Mouse (Mus musculus): ENCODE results near the gene Rpia. TPM values are rescaled to one million over a fixed set of nuclear protein-coding genes. Genes with fewer than 3 reads are reported as not detected.

Gene Rpia
- polyA plus RNA-seq, 1 experiment from 2014 or later = 4.5 TPM

- no peaks in the 10 kb centered on the region for H3K36me3 ChIP-seq
- no peaks in the 10 kb centered on the region for H3K9me3 ChIP-seq (replicated peaks)
- WGBS (ENCODE audit: insufficient replicate concordance) = 54% methylated on average over 2 of the region's 2 CpGs
- H3K4me3 ChIP-seq (replicated peaks) = no peak overlapping the region
- H3K4me2 ChIP-seq = no peak overlapping the region
- H3K27ac ChIP-seq = no peak overlapping the region
- H3K27me3 ChIP-seq = no peaks in the 10 kb centered on the region
- no peak overlapping the region for H3K9ac ChIP-seq
- no peak for DNase-seq
- H3K4me1 ChIP-seq (replicated peaks) = peaks cover 36% of the 10 kb centered on the region
- no peak for ATAC-seq (ENCODE audit: low read depth)
Observed at GRCm38 (mm10) chr6:70821566-70821965, 29.5 kb upstream of the Rpia start.

GRCm38 (mm10) chr6:70815471-70815870 lies 23.4 kb upstream of the Rpia start:
- DNase-seq = no peak
- Histone ChIP-seq H3K9me3 (replicated peaks) (no peaks in the 10 kb centered on the region), H3K4me3 (replicated peaks) (no peak overlapping the region), H3K4me1 (replicated peaks) (peaks cover 12% of the 10 kb centered on the region), H3K36me3 (no peaks in the 10 kb centered on the region), H3K9ac (no peak overlapping the region), H3K27me3 (no peaks in the 10 kb centered on the region), H3K27ac (no peak overlapping the region), H3K4me2 (no peak overlapping the region)
- ATAC-seq (ENCODE audit: low read depth) = no peak
- WGBS (ENCODE audit: insufficient replicate concordance) = 62% methylated on average over 8 of the region's 8 CpGs

- H3K27ac ChIP-seq = no peak overlapping the region
- H3K4me3 ChIP-seq (replicated peaks) = no peak overlapping the region
- 74% methylated on average over 4 of the region's 4 CpGs for WGBS (ENCODE audit: insufficient replicate concordance)
- peaks cover 14% of the 10 kb centered on the region for H3K4me1 ChIP-seq (replicated peaks)
- no peak overlapping the region for H3K9ac ChIP-seq
- no peak overlapping the region for H3K4me2 ChIP-seq
- H3K9me3 ChIP-seq (replicated peaks) = no peaks in the 10 kb centered on the region
- H3K36me3 ChIP-seq = no peaks in the 10 kb centered on the region
- 0 out of 2 replicates have a peak, but pooled peaks have one; percentile 10 for ATAC-seq (ENCODE audit: low read depth)
- no peak for DNase-seq
- H3K27me3 ChIP-seq = no peaks in the 10 kb centered on the region
Observed at GRCm38 (mm10) chr6:70814629-70814950, 22.6 kb upstream of the Rpia start.

- Histone ChIP-seq H3K4me3 (replicated peaks) (no peak overlapping the region), H3K4me2 (no peak overlapping the region), H3K9me3 (replicated peaks) (no peaks in the 10 kb centered on the region), H3K4me1 (replicated peaks) (peaks cover 14% of the 10 kb centered on the region), H3K27me3 (no peaks in the 10 kb centered on the region), H3K9ac (no peak overlapping the region), H3K36me3 (no peaks in the 10 kb centered on the region), H3K27ac (no peak overlapping the region)
- ATAC-seq (ENCODE audit: low read depth) (peak; percentile 40), DNase-seq (no peak)
- WGBS (ENCODE audit: insufficient replicate concordance) = 56% methylated on average over 18 of the region's 18 CpGs
Observed at GRCm38 (mm10) chr6:70813921-70814628, 22.0 kb upstream of the Rpia start.

- WGBS (ENCODE audit: insufficient replicate concordance) = 42% methylated on average over 4 of the region's 4 CpGs
- no peak for DNase-seq
Observed at GRCm38 (mm10) chr6:70812526-70812895, 20.5 kb upstream of the Rpia start.

GRCm38 (mm10) chr6:70811557-70812525 lies 19.8 kb upstream of the Rpia start:
- ATAC-seq (ENCODE audit: low read depth) = no peak
- H3K27me3 ChIP-seq = no peaks in the 10 kb centered on the region
- no peak overlapping the region for H3K27ac ChIP-seq
- H3K4me1 ChIP-seq (replicated peaks) = peaks cover 14% of the 10 kb centered on the region
- no peak overlapping the region for H3K4me3 ChIP-seq (replicated peaks)
- no peak overlapping the region for H3K9ac ChIP-seq
- no peak overlapping the region for H3K4me2 ChIP-seq
- WGBS (ENCODE audit: insufficient replicate concordance) = 13% methylated on average over 6 of the region's 6 CpGs
- H3K9me3 ChIP-seq (replicated peaks) = no peaks in the 10 kb centered on the region
- peak; percentile 65 for DNase-seq
- H3K36me3 ChIP-seq = no peaks in the 10 kb centered on the region

More at GRCm38 (mm10) chr6:70812526-70812895, 20.5 kb upstream of the Rpia start:
- H3K4me1 ChIP-seq (replicated peaks) = peaks cover 14% of the 10 kb centered on the region
- ATAC-seq (ENCODE audit: low read depth) = no peak
- H3K27ac ChIP-seq = no peak overlapping the region
- H3K27me3 ChIP-seq = no peaks in the 10 kb centered on the region
- H3K9me3 ChIP-seq (replicated peaks) = no peaks in the 10 kb centered on the region
- no peaks in the 10 kb centered on the region for H3K36me3 ChIP-seq
- H3K4me3 ChIP-seq (replicated peaks) = no peak overlapping the region
- no peak overlapping the region for H3K4me2 ChIP-seq
- H3K9ac ChIP-seq = peak overlapping the region; percentile 15

GRCm38 (mm10) chr6:70810524-70810923 lies 18.5 kb upstream of the Rpia start:
- DNase-seq (no peak), ATAC-seq (ENCODE audit: low read depth) (peak; percentile 30; the same call in 1 of the 2 replicates)
- H3K4me1 ChIP-seq (replicated peaks) = peaks cover 22% of the 10 kb centered on the region
- WGBS (ENCODE audit: insufficient replicate concordance) = 51% methylated on average over 1 of the region's 1 CpGs
- H3K4me3 ChIP-seq (replicated peaks) = no peak overlapping the region
- no peaks in the 10 kb centered on the region for H3K27me3 ChIP-seq
- H3K9me3 ChIP-seq (replicated peaks) = no peaks in the 10 kb centered on the region
- no peaks in the 10 kb centered on the region for H3K36me3 ChIP-seq
- no peak overlapping the region for H3K27ac ChIP-seq
- no peak overlapping the region for H3K4me2 ChIP-seq
- no peak overlapping the region for H3K9ac ChIP-seq

- ATAC-seq (ENCODE audit: low read depth) = no peak
- no peaks in the 10 kb centered on the region for H3K9me3 ChIP-seq (replicated peaks)
- H3K4me2 ChIP-seq = no peak overlapping the region
- no peaks in the 10 kb centered on the region for H3K36me3 ChIP-seq
- no peak overlapping the region for H3K27ac ChIP-seq
- peaks cover 22% of the 10 kb centered on the region for H3K4me1 ChIP-seq (replicated peaks)
- no peak overlapping the region for H3K9ac ChIP-seq
- WGBS (ENCODE audit: insufficient replicate concordance) = 64% methylated on average over 1 of the region's 1 CpGs
- H3K27me3 ChIP-seq = no peaks in the 10 kb centered on the region
- H3K4me3 ChIP-seq (replicated peaks) = no peak overlapping the region
- no peak for DNase-seq
Observed at GRCm38 (mm10) chr6:70806514-70806912, 14.5 kb upstream of the Rpia start.

GRCm38 (mm10) chr6:70805820-70806513 lies 13.9 kb upstream of the Rpia start:
- peaks cover 21% of the 10 kb centered on the region for H3K4me1 ChIP-seq (replicated peaks)
- H3K4me3 ChIP-seq (replicated peaks) = no peak overlapping the region
- no peaks in the 10 kb centered on the region for H3K36me3 ChIP-seq
- DNase-seq = no peak
- H3K9ac ChIP-seq = no peak overlapping the region
- peak; percentile 56 for ATAC-seq (ENCODE audit: low read depth)
- H3K27ac ChIP-seq = 0 out of 2 replicates have a peak overlapping the region, but pooled peaks have one; percentile 5
- 20% methylated on average over 13 of the region's 13 CpGs for WGBS (ENCODE audit: insufficient replicate concordance)
- H3K4me2 ChIP-seq = peak overlapping the region; percentile 61
- no peaks in the 10 kb centered on the region for H3K9me3 ChIP-seq (replicated peaks)
- no peaks in the 10 kb centered on the region for H3K27me3 ChIP-seq

GRCm38 (mm10) chr6:70805267-70805666 lies 13.2 kb upstream of the Rpia start:
- H3K27ac ChIP-seq = peak overlapping the region; percentile 50
- H3K36me3 ChIP-seq = no peaks in the 10 kb centered on the region
- WGBS (ENCODE audit: insufficient replicate concordance) = 7% methylated on average over 7 of the region's 7 CpGs
- no peaks in the 10 kb centered on the region for H3K9me3 ChIP-seq (replicated peaks)
- H3K4me1 ChIP-seq (replicated peaks) = peaks cover 15% of the 10 kb centered on the region
- no peaks in the 10 kb centered on the region for H3K27me3 ChIP-seq
- peak overlapping the region; percentile 49; the same call in 1 of the 2 replicates for H3K9ac ChIP-seq
- peak; percentile 50 for DNase-seq
- H3K4me3 ChIP-seq (replicated peaks) = peak overlapping the region; percentile 38
- H3K4me2 ChIP-seq = peak overlapping the region; percentile 61
- peak; percentile 64; the same call in 1 of the 2 replicates for ATAC-seq (ENCODE audit: low read depth)

- Histone ChIP-seq H3K9me3 (replicated peaks) (no peaks in the 10 kb centered on the region), H3K4me1 (replicated peaks) (peaks cover 15% of the 10 kb centered on the region), H3K27ac (peak overlapping the region; percentile 50), H3K27me3 (no peaks in the 10 kb centered on the region), H3K4me3 (replicated peaks) (peak overlapping the region; percentile 38), H3K9ac (0 out of 2 replicates have a peak overlapping the region, but pooled peaks have one; percentile 49), H3K36me3 (no peaks in the 10 kb centered on the region), H3K4me2 (peak overlapping the region; percentile 61)
- DNase-seq = peak; percentile 58
- WGBS (ENCODE audit: insufficient replicate concordance) = 19% methylated on average over 3 of the region's 3 CpGs
- ATAC-seq (ENCODE audit: low read depth) = no peak
Observed at GRCm38 (mm10) chr6:70804632-70805031, 12.6 kb upstream of the Rpia start.
